12 mouse cellular contexts compared by ENCODE assay signal in genomic region chr10:95162691-95163374, GRCm38 (mm10).
A peak's percentile ranks its signal among the peaks of the same experiment; 100 is the strongest.
DNase-seq lines count a peak whose midpoint lies in the region; ATAC-seq and TF ChIP-seq lines count a peak whose summit lies in the region.
"Had no signal": no experiment of that assay in that cellular context is flagged by ENCODE, and none has a peak within 500 bp of the region (broad histone marks: within the 10 kb centered on the region; RNA-seq: fewer than 3 reads in every experiment).

No protein-coding gene starts in this region.

- intact Hi-C loops in heart, postnatal 10 days (cut with DNase I) = no loop called here
- intact Hi-C loops in heart, adult 2 months (cut with DNase I) = no loop called here

- no peak for ATAC-seq in embryonic facial prominence, embryonic 11.5 days (replicated peaks; ENCODE audit: insufficient number of reproducible peaks, low FRiP score, low TSS enrichment, low read depth)
- 0 out of 2 replicates have a peak, but pooled peaks have one; percentile 42 for ATAC-seq in intestine, embryonic 16.5 days
- ATAC-seq in limb, embryonic 15.5 days (ENCODE audit: insufficient number of reproducible peaks, low FRiP score, low TSS enrichment, low read depth) = no peak

- no peaks in the 10 kb centered on the region for H3K79me2 ChIP-seq in heart, adult 2 months (replicated peaks; ENCODE audit: control insufficient read depth, insufficient read depth, low read length)

- no peak overlapping the region for H3K4me3 ChIP-seq in heart, adult 2 months
- H3K4me3 ChIP-seq in embryonic facial prominence, embryonic 11.5 days (ENCODE audit: low read depth, low read length) = no peak overlapping the region
- H3K4me3 ChIP-seq in intestine, embryonic 16.5 days (ENCODE audit: low read length) = no peak overlapping the region
- H3K4me3 ChIP-seq in limb, embryonic 15.5 days = no peak overlapping the region
- H3K4me3 ChIP-seq: forebrain, embryonic 12.5 days had no signal

- H3K9ac ChIP-seq in heart, adult 2 months (ENCODE audit: low read depth, low read length) = no peak overlapping the region
- H3K9ac ChIP-seq in embryonic facial prominence, embryonic 11.5 days (replicated peaks; ENCODE audit: low read length) = no peak overlapping the region
- no peak overlapping the region for H3K9ac ChIP-seq in intestine, embryonic 16.5 days (ENCODE audit: low read depth, low read length)
- no peak overlapping the region for H3K9ac ChIP-seq in limb, embryonic 15.5 days
- H3K9ac ChIP-seq: forebrain, embryonic 12.5 days had no signal

- DNase-seq in heart, postnatal 10 days = peak; percentile 38 to 55
- DNase-seq in heart, adult 2 months = no peak
- peak; percentile 40 for DNase-seq in embryonic facial prominence, embryonic 11.5 days (ENCODE audit: low spot score)
- DNase-seq in cerebellum, postnatal 4 days (ENCODE audit: low spot score in 2 of 2) = no peak
- no peak for DNase-seq in T-cell, adult 2 months (ENCODE audit: low spot score)
- DNase-seq: adrenal gland, postnatal 14 days; cerebellum, adult 8-10 months; right cerebral cortex, postnatal 4 days had no signal

- TF ChIP-seq POLR2A in heart, adult 2 months (IDR thresholded peaks at IDR 0.05; ENCODE audit: insufficient read depth, low read depth, low read length) = no peak

- peaks cover 1% of the 10 kb centered on the region for H3K4me1 ChIP-seq in heart, adult 2 months (ENCODE audit: control insufficient read depth, insufficient read depth, low read length)
- no peaks in the 10 kb centered on the region for H3K4me1 ChIP-seq in embryonic facial prominence, embryonic 11.5 days (ENCODE audit: control insufficient read depth, insufficient read depth, low read length)
- H3K4me1 ChIP-seq in intestine, embryonic 16.5 days (ENCODE audit: control insufficient read depth, insufficient read depth, low read length) = peaks cover 13% of the 10 kb centered on the region; the same call in 1 of the 2 replicates
- H3K4me1 ChIP-seq in limb, embryonic 15.5 days = peaks cover 9% of the 10 kb centered on the region
- H3K4me1 ChIP-seq: forebrain, embryonic 12.5 days had no signal

- WGBS in heart, adult 2 months = 25% methylated on average over 8 of the region's 8 CpGs
- 46% methylated on average over 8 of the region's 8 CpGs for WGBS in embryonic facial prominence, embryonic 11.5 days
- WGBS in intestine, embryonic 16.5 days = 33% methylated on average over 8 of the region's 8 CpGs
- 39% methylated on average over 8 of the region's 8 CpGs for WGBS in limb, embryonic 15.5 days

- H3K9me3 ChIP-seq in embryonic facial prominence, embryonic 11.5 days (replicated peaks; ENCODE audit: control insufficient read depth, low read length) = no peaks in the 10 kb centered on the region
- no peaks in the 10 kb centered on the region for H3K9me3 ChIP-seq in intestine, embryonic 16.5 days (ENCODE audit: control insufficient read depth, low read length)
- H3K9me3 ChIP-seq in limb, embryonic 15.5 days = no peaks in the 10 kb centered on the region
- H3K9me3 ChIP-seq: forebrain, embryonic 12.5 days had no signal

- H3K4me2 ChIP-seq in embryonic facial prominence, embryonic 11.5 days (ENCODE audit: low read depth, low read length) = no peak overlapping the region
- 0 out of 2 replicates have a peak overlapping the region, but pooled peaks have one; percentile 1 for H3K4me2 ChIP-seq in intestine, embryonic 16.5 days (ENCODE audit: low read depth, low read length)
- H3K4me2 ChIP-seq in limb, embryonic 15.5 days = no peak overlapping the region
- H3K4me2 ChIP-seq: forebrain, embryonic 12.5 days had no signal

- H3K36me3 ChIP-seq in heart, adult 2 months (ENCODE audit: control insufficient read depth, insufficient read depth, low read length) = no peaks in the 10 kb centered on the region
- no peaks in the 10 kb centered on the region for H3K36me3 ChIP-seq in embryonic facial prominence, embryonic 11.5 days (replicated peaks; ENCODE audit: control insufficient read depth, insufficient read depth, low read depth, low read length)
- no peaks in the 10 kb centered on the region for H3K36me3 ChIP-seq in intestine, embryonic 16.5 days (ENCODE audit: control insufficient read depth, insufficient read depth, low read length)
- no peaks in the 10 kb centered on the region for H3K36me3 ChIP-seq in limb, embryonic 15.5 days
- H3K36me3 ChIP-seq: forebrain, embryonic 12.5 days had no signal

- H3K27ac ChIP-seq in heart, adult 2 months = no peak overlapping the region; the same call in 1 of the 2 replicates
- H3K27ac ChIP-seq in embryonic facial prominence, embryonic 11.5 days (replicated peaks; ENCODE audit: low read depth, low read length) = 0 out of 2 replicates have a peak overlapping the region, but pooled peaks have one; percentile 9
- H3K27ac ChIP-seq in intestine, embryonic 16.5 days (ENCODE audit: low read length) = peak overlapping the region; percentile 65
- H3K27ac ChIP-seq in limb, embryonic 15.5 days = 0 out of 2 replicates have a peak overlapping the region, but pooled peaks have one; percentile 17
- H3K27ac ChIP-seq: forebrain, embryonic 12.5 days; macrophage had no signal

- no peak for TF ChIP-seq CTCF in heart, adult 2 months (IDR thresholded peaks at IDR 0.05)

- no peaks in the 10 kb centered on the region for H3K27me3 ChIP-seq in heart, adult 2 months (ENCODE audit: control insufficient read depth, insufficient read depth, low read length)
- no peaks in the 10 kb centered on the region for H3K27me3 ChIP-seq in embryonic facial prominence, embryonic 11.5 days (ENCODE audit: control insufficient read depth, insufficient read depth, low read length)
- no peaks in the 10 kb centered on the region for H3K27me3 ChIP-seq in intestine, embryonic 16.5 days (replicated peaks; ENCODE audit: control insufficient read depth, insufficient read depth, low read length)
- no peaks in the 10 kb centered on the region for H3K27me3 ChIP-seq in limb, embryonic 15.5 days
- H3K27me3 ChIP-seq: forebrain, embryonic 12.5 days had no signal

- TF ChIP-seq EP300 in heart, adult 2 months (IDR thresholded peaks at IDR 0.05; ENCODE audit: insufficient read depth, low read depth, low read length) = no peak

Comparison
In these comparisons a context has a peak if more than half of its experiments do, and no peak if none do; other contexts are left out.
1. DNase-seq: peak in heart, postnatal 10 days (2 of 2) and embryonic facial prominence, embryonic 11.5 days (single experiment); none in heart, adult 2 months (0 of 2), cerebellum, postnatal 4 days (0 of 2) and T-cell, adult 2 months (single experiment).